Mouse (Mus musculus): ENCODE measurements around the gene March4. TPM values are rescaled to one million over a fixed set of nuclear protein-coding genes. Genes with fewer than 3 reads are reported as not detected.

Gene March4
- polyA plus RNA-seq, 1 experiment, result not detected

- no peak overlapping the region for H3K4me3 ChIP-seq (ENCODE audit: insufficient read depth, low read length)
- no peaks in the 10 kb centered on the region for H3K4me1 ChIP-seq (ENCODE audit: control insufficient read depth, insufficient read depth, low read length)
- TF ChIP-seq CTCF (IDR thresholded peaks at IDR 0.05; ENCODE audit: low read depth, low read length) (no peak), POLR2A (IDR thresholded peaks at IDR 0.05; ENCODE audit: borderline replicate concordance, low read depth, low read length) (no peak)
Observed at GRCm38 (mm10) chr1:72455923-72456322, 80.8 kb downstream of the March4 start.

GRCm38 (mm10) chr1:72454733-72455201 lies 82.0 kb downstream of the March4 start:
- Histone ChIP-seq H3K4me1 (ENCODE audit: control insufficient read depth, insufficient read depth, low read length) (no peaks in the 10 kb centered on the region), H3K4me3 (ENCODE audit: insufficient read depth, low read length) (no peak overlapping the region), H3K27ac (ENCODE audit: insufficient read depth, low read depth, low read length) (no peak overlapping the region)
- TF ChIP-seq CTCF (IDR thresholded peaks at IDR 0.05; ENCODE audit: low read depth, low read length) (no peak), POLR2A (IDR thresholded peaks at IDR 0.05; ENCODE audit: borderline replicate concordance, low read depth, low read length) (no peak)

More at GRCm38 (mm10) chr1:72455923-72456322, 80.8 kb downstream of the March4 start:
- H3K27ac ChIP-seq (ENCODE audit: insufficient read depth, low read depth, low read length), result no peak overlapping the region

- no peak for TF ChIP-seq CTCF (IDR thresholded peaks at IDR 0.05; ENCODE audit: low read depth, low read length)
- no peak for TF ChIP-seq POLR2A (IDR thresholded peaks at IDR 0.05; ENCODE audit: borderline replicate concordance, low read depth, low read length)
- H3K4me1 ChIP-seq (ENCODE audit: control insufficient read depth, insufficient read depth, low read length), result no peaks in the 10 kb centered on the region
- H3K4me3 ChIP-seq (ENCODE audit: insufficient read depth, low read length), result no peak overlapping the region
- H3K27ac ChIP-seq (ENCODE audit: insufficient read depth, low read depth, low read length), result no peak overlapping the region
Observed at GRCm38 (mm10) chr1:72452839-72453238, 83.9 kb downstream of the March4 start.

DNA sequence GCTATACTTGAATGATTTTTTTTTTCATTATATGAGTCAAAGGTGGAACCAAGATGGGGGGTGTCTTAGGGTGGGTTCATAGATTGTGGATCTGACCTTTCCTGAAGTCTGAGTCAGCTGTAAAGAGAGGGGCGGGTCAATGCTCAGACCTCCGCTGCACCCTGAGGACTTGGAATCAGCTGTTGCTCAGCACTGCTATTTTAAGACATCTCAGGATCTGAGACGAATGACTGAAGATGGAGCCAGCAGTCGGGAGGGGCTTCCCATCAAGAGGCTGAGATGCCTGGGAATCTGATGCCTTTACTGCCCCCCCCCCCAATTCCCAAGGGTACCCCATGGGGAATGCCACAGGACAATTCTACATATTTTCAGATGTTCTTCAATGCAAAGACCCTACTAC lies 85.9 kb downstream of the March4 start:
- H3K27ac ChIP-seq (ENCODE audit: insufficient read depth, low read depth, low read length), result no peak overlapping the region
- no peak for TF ChIP-seq POLR2A (IDR thresholded peaks at IDR 0.05; ENCODE audit: borderline replicate concordance, low read depth, low read length)
- no peak for TF ChIP-seq CTCF (IDR thresholded peaks at IDR 0.05; ENCODE audit: low read depth, low read length)
- no peak overlapping the region for H3K4me3 ChIP-seq (ENCODE audit: insufficient read depth, low read length)
- H3K4me1 ChIP-seq (ENCODE audit: control insufficient read depth, insufficient read depth, low read length), result no peaks in the 10 kb centered on the region

- no peak for TF ChIP-seq CTCF (IDR thresholded peaks at IDR 0.05; ENCODE audit: low read depth, low read length)
- TF ChIP-seq POLR2A (IDR thresholded peaks at IDR 0.05; ENCODE audit: borderline replicate concordance, low read depth, low read length), result no peak
- Histone ChIP-seq H3K4me1 (ENCODE audit: control insufficient read depth, insufficient read depth, low read length) (no peaks in the 10 kb centered on the region), H3K4me3 (ENCODE audit: insufficient read depth, low read length) (no peak overlapping the region), H3K27ac (ENCODE audit: insufficient read depth, low read depth, low read length) (no peak overlapping the region)
Observed at GRCm38 (mm10) chr1:72449752-72450151, 87.0 kb downstream of the March4 start.

- Histone ChIP-seq H3K4me3 (ENCODE audit: insufficient read depth, low read length) (no peak overlapping the region), H3K4me1 (ENCODE audit: control insufficient read depth, insufficient read depth, low read length) (no peaks in the 10 kb centered on the region), H3K27ac (ENCODE audit: insufficient read depth, low read depth, low read length) (no peak overlapping the region)
- TF ChIP-seq POLR2A (IDR thresholded peaks at IDR 0.05; ENCODE audit: borderline replicate concordance, low read depth, low read length), result no peak
- TF ChIP-seq CTCF (IDR thresholded peaks at IDR 0.05; ENCODE audit: low read depth, low read length), result no peak
Observed at GRCm38 (mm10) chr1:72442747-72443146, 94.0 kb downstream of the March4 start.

- TF ChIP-seq CTCF (IDR thresholded peaks at IDR 0.05; ENCODE audit: low read depth, low read length) (no peak), POLR2A (IDR thresholded peaks at IDR 0.05; ENCODE audit: borderline replicate concordance, low read depth, low read length) (no peak)
- H3K4me1 ChIP-seq (ENCODE audit: control insufficient read depth, insufficient read depth, low read length), result no peaks in the 10 kb centered on the region
- H3K27ac ChIP-seq (ENCODE audit: insufficient read depth, low read depth, low read length), result no peak overlapping the region
- no peak overlapping the region for H3K4me3 ChIP-seq (ENCODE audit: insufficient read depth, low read length)
Observed at GRCm38 (mm10) chr1:72439146-72439545, 97.6 kb downstream of the March4 start.

- no peaks in the 10 kb centered on the region for H3K4me1 ChIP-seq (ENCODE audit: control insufficient read depth, insufficient read depth, low read length)
- no peak overlapping the region for H3K4me3 ChIP-seq (ENCODE audit: insufficient read depth, low read length)
- TF ChIP-seq CTCF (IDR thresholded peaks at IDR 0.05; ENCODE audit: low read depth, low read length) (no peak), POLR2A (IDR thresholded peaks at IDR 0.05; ENCODE audit: borderline replicate concordance, low read depth, low read length) (no peak)
- H3K27ac ChIP-seq (ENCODE audit: insufficient read depth, low read depth, low read length), result no peak overlapping the region
Observed at GRCm38 (mm10) chr1:72436967-72437366, 99.8 kb downstream of the March4 start.

DNA sequence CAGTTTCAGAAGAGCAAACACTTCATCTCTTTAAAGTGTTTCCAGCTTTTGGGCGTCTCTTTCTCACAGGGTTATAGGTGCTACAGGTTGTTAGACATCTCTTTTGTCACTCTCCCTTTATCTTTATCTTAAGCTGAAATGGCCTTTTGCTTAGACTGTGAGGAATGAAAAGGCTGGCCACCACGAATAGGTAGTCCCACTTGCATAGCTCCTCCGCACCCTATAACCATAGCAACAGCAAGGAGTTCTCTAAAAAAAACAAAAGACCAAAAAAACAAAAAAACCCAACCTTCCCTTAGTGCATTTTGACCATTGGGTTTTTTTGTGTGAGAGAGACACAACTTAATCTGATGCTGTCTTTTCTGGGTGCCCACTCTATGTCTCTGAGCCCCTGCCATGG lies 102.2 kb downstream of the March4 start:
- Histone ChIP-seq H3K4me1 (ENCODE audit: control insufficient read depth, insufficient read depth, low read length) (peaks cover 7% of the 10 kb centered on the region), H3K27ac (ENCODE audit: insufficient read depth, low read depth, low read length) (no peak overlapping the region), H3K4me3 (ENCODE audit: insufficient read depth, low read length) (no peak overlapping the region)
- no peak for TF ChIP-seq CTCF (IDR thresholded peaks at IDR 0.05; ENCODE audit: low read depth, low read length)
- TF ChIP-seq POLR2A (IDR thresholded peaks at IDR 0.05; ENCODE audit: borderline replicate concordance, low read depth, low read length), result no peak

DNA sequence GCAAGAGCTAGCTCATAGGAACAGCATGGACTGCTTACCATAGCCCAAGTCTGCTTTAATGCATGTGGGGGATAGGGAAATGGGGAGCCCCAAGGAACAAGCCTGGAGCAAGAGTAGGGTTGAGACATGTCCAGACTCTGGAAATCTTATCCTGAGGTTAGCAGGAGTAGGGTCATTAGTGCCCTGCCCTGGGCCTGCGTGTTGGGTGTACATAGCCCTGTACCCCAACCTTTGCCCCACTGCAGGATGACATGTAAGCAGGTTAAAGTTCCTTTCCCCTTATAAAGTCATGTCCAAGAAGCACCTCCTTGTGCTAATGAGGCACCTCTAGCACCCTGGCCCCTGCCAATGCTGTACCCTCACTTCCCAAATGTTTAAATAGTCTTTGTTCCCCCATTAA lies 104.2 kb downstream of the March4 start:
- no peak for TF ChIP-seq POLR2A (IDR thresholded peaks at IDR 0.05; ENCODE audit: borderline replicate concordance, low read depth, low read length)
- no peak for TF ChIP-seq CTCF (IDR thresholded peaks at IDR 0.05; ENCODE audit: low read depth, low read length)
- Histone ChIP-seq H3K4me3 (ENCODE audit: insufficient read depth, low read length) (no peak overlapping the region), H3K27ac (ENCODE audit: insufficient read depth, low read depth, low read length) (no peak overlapping the region), H3K4me1 (ENCODE audit: control insufficient read depth, insufficient read depth, low read length) (peaks cover 21% of the 10 kb centered on the region)

All from bone marrow macrophage, adult 2 months (primary cell).